Mouse (Mus musculus) lung, embryonic 15.5 days (tissue): ENCODE data around the gene Cdkal1. TPM values are rescaled to one million over a fixed set of nuclear protein-coding genes. Genes with fewer than 3 reads are reported as not detected.

Experiments used
- ATAC-seq: fragments of 200-750 bp; cut with Nextera tagmentation; 2 replicates; pipeline ENCODE4 v1.8.0; 2017; ENCODE audit warnings: moderate number of reproducible peaks, borderline replicate concordance; ENCODE audit not compliant: low FRiP score, low TSS enrichment; ENCODE audit errors: extremely low read depth
- H3K27ac ChIP-seq: fragments of 300-500 bp; sonication (generic); 2 replicates; pipeline ENCODE4 v1.5.1; 2015; ENCODE audit warnings: moderate library complexity, mild to moderate bottlenecking, inconsistent platforms
- H3K27me3 ChIP-seq: fragments of 300-500 bp; sonication (generic); 2 replicates; pipeline ENCODE4 v1.6.1; 2015; ENCODE audit warnings: inconsistent platforms
- H3K36me3 ChIP-seq: fragments of 300-500 bp; sonication (generic); 2 replicates; pipeline ENCODE4 v1.6.1; 2015; ENCODE audit warnings: inconsistent platforms
- H3K4me1 ChIP-seq: fragments of 300-500 bp; sonication (generic); 2 replicates; pipeline ENCODE4 v1.6.1; 2015; ENCODE audit warnings: inconsistent platforms
- H3K4me2 ChIP-seq: fragments of 300-500 bp; sonication (generic); 2 replicates; pipeline ENCODE4 v1.6.1; 2015; ENCODE audit warnings: inconsistent platforms, mild to moderate bottlenecking, moderate library complexity
- H3K4me3 ChIP-seq: fragments of 300-500 bp; sonication (generic); 2 replicates; pipeline ENCODE4 v1.5.1; 2015; ENCODE audit warnings: mild to moderate bottlenecking, inconsistent platforms
- H3K9ac ChIP-seq: fragments of 300-500 bp; sonication (generic); 2 replicates; pipeline ENCODE4 v1.6.1; 2015; ENCODE audit warnings: inconsistent platforms
- H3K9me3 ChIP-seq: fragments of 300-500 bp; sonication (generic); 2 replicates; pipeline ENCODE4 v1.6.1; 2016; ENCODE audit warnings: inconsistent platforms
- WGBS: fragments of 180-500 bp; shearing (Covaris S2); methylation state at CpG from one replicate; pipeline ENCODE4 v1.1.7; 2015; 5-methylcytosine and 5-hydroxymethylcytosine counted together
- polyA plus RNA-seq: library from polyadenylated mRNA; unstranded; fragments of >200 nt; fragmentation: Nextera tagmentation; extraction: Ambion mirVana; gene quantifications from 2 replicates; pipeline ENCODE4 v1.2.1, GENCODE M21; 2015

The Cdkal1 gene
- polyA plus RNA-seq, 1 experiment from 2014 or later = 34.0 TPM

DNA sequence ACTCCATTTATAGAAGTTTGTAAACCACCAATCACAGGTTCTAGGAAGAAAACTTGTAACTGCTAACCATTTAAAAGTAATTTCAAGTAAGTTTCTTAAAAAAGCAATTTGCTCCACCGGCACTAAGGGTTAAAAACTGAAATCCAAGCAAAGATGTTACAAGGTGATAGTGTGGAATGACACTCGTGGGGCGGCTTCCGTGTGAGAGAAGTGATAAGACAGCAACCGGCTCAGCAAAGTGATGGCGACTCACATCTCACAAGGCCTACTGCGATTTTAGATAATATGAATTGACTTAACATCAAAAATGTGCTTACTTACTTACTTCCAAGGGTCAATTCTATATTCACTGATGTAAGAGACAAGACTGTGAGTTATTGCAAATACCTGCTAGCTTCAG, 167.6 kb downstream of the Cdkal1 start:
- H3K27me3 ChIP-seq = no peaks in the 10 kb centered on the region
- no peak for ATAC-seq
- no peak overlapping the region for H3K27ac ChIP-seq
- 68% methylated on average over 7 of the region's 7 CpGs for WGBS
- H3K9ac ChIP-seq = no peak overlapping the region
- no peak overlapping the region for H3K4me2 ChIP-seq
- no peaks in the 10 kb centered on the region for H3K4me1 ChIP-seq
- no peaks in the 10 kb centered on the region for H3K36me3 ChIP-seq
- no peak overlapping the region for H3K4me3 ChIP-seq
- H3K9me3 ChIP-seq = no peaks in the 10 kb centered on the region

- Histone ChIP-seq H3K4me1 (0 out of 2 replicates have a peak, but pooled peaks cover 3% of the 10 kb centered on the region), H3K4me3 (no peak overlapping the region), H3K27ac (no peak overlapping the region), H3K9ac (no peak overlapping the region), H3K4me2 (no peak overlapping the region), H3K27me3 (no peaks in the 10 kb centered on the region), H3K9me3 (no peaks in the 10 kb centered on the region), H3K36me3 (no peaks in the 10 kb centered on the region)
- no peak for ATAC-seq
- 68% methylated on average over 11 of the region's 11 CpGs for WGBS
Measured at GRCm38 (mm10) chr13:29679479-29680186, 175.8 kb downstream of the Cdkal1 start.

GRCm38 (mm10) chr13:29677559-29677958, 177.9 kb downstream of the Cdkal1 start:
- Histone ChIP-seq H3K27me3 (no peaks in the 10 kb centered on the region), H3K4me3 (no peak overlapping the region), H3K4me2 (no peak overlapping the region), H3K27ac (no peak overlapping the region), H3K9me3 (no peaks in the 10 kb centered on the region), H3K36me3 (no peaks in the 10 kb centered on the region), H3K9ac (no peak overlapping the region), H3K4me1 (0 out of 2 replicates have a peak, but pooled peaks cover 3% of the 10 kb centered on the region)
- ATAC-seq = no peak
- WGBS = 92% methylated on average over 4 of the region's 4 CpGs

- Histone ChIP-seq H3K9me3 (no peaks in the 10 kb centered on the region), H3K27me3 (no peaks in the 10 kb centered on the region), H3K9ac (no peak overlapping the region), H3K27ac (no peak overlapping the region), H3K4me1 (no peaks in the 10 kb centered on the region), H3K36me3 (no peaks in the 10 kb centered on the region), H3K4me3 (no peak overlapping the region), H3K4me2 (no peak overlapping the region)
- no peak for ATAC-seq
- 55% methylated on average over 3 of the region's 3 CpGs for WGBS
Measured at GRCm38 (mm10) chr13:29670626-29671025, 184.8 kb downstream of the Cdkal1 start.

DNA sequence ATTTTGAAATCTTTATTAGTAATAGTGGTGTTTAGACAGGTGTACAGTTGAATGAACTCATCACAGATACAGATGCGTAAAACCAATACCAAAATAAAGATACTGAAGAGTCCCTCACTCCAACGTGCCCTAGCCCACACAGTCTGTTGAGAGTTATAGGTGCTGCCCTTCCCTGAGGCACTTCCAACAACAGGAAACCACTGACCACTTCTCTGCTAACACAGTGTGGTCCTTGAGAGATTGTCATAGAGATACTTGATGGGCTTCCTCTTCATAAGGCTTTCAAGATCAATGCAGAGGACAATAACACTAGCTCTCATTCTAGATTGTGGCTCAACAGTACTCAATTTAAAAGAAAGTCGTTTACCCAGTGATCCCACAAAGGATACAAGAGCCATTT, 191.6 kb downstream of the Cdkal1 start:
- Histone ChIP-seq H3K9ac (no peak overlapping the region), H3K27ac (no peak overlapping the region), H3K27me3 (no peaks in the 10 kb centered on the region), H3K4me1 (no peaks in the 10 kb centered on the region), H3K4me3 (no peak overlapping the region), H3K36me3 (no peaks in the 10 kb centered on the region), H3K4me2 (no peak overlapping the region), H3K9me3 (no peaks in the 10 kb centered on the region)
- ATAC-seq = no peak
- WGBS = 77% methylated on average over 3 of the region's 3 CpGs

DNA sequence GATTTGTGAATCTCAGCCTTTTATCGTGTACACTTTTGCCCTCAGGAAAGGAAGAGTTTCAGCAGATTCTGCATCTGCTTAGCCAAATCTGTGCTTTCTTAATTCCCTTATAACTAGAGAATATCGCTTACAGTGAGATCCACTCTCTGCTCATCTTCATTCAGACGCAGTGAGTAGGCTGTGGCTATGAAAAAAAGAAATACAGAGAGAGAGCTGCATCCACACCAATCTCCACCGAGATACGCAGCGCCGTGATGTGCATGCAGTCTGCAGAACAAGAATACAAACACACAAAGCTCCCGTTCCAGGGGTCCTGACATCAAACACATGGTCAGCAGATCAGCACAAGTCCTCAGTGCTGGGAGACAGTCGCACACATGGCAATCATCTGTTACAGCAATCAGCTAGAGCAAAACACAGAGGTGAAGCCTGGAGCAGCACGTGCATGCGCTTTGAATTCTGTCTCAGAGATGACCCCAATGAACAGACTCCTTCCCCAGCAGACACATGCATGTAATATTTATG, 199.6 kb downstream of the Cdkal1 start:
- Histone ChIP-seq H3K4me1 (peaks cover 6% of the 10 kb centered on the region; the same call in 1 of the 2 replicates), H3K36me3 (no peaks in the 10 kb centered on the region), H3K27ac (no peak overlapping the region), H3K27me3 (no peaks in the 10 kb centered on the region), H3K9ac (no peak overlapping the region), H3K4me2 (no peak overlapping the region), H3K9me3 (no peaks in the 10 kb centered on the region), H3K4me3 (no peak overlapping the region)
- no peak for ATAC-seq
- WGBS = 57% methylated on average over 11 of the region's 11 CpGs

GRCm38 (mm10) chr13:29653407-29653806, 202.1 kb downstream of the Cdkal1 start:
- Histone ChIP-seq H3K27me3 (no peaks in the 10 kb centered on the region), H3K4me2 (no peak overlapping the region), H3K9ac (no peak overlapping the region), H3K9me3 (no peaks in the 10 kb centered on the region), H3K4me1 (peaks cover 6% of the 10 kb centered on the region; the same call in 1 of the 2 replicates), H3K36me3 (no peaks in the 10 kb centered on the region), H3K4me3 (no peak overlapping the region), H3K27ac (peak overlapping the region; percentile 59; the same call in 1 of the 2 replicates)
- WGBS = 71% methylated on average over 4 of the region's 4 CpGs
- no peak for ATAC-seq

DNA sequence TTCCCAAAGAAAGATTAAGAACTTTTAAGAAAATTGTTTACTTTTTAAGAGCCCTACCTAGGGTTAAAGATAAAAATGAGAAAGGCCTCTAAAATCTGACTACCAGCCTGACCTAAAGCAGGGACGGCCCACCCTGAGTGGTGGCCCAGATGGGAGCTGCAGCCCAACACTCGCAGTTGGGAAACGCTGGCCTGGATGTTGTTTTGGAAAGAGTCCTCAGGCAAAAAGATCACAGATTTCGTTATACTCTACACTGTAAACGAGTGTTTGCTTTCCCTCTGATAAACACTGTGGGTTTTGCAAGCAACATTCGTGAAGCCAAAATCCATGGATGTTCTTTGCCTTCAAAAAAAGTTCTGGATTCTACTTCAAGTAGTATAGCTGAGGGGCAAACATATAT, 202.7 kb downstream of the Cdkal1 start:
- 0 out of 2 replicates have a peak overlapping the region, but pooled peaks have one; percentile 59 for H3K27ac ChIP-seq
- peak; percentile 88; the same call in 1 of the 2 replicates for ATAC-seq
- WGBS = 55% methylated on average over 6 of the region's 6 CpGs

DNA sequence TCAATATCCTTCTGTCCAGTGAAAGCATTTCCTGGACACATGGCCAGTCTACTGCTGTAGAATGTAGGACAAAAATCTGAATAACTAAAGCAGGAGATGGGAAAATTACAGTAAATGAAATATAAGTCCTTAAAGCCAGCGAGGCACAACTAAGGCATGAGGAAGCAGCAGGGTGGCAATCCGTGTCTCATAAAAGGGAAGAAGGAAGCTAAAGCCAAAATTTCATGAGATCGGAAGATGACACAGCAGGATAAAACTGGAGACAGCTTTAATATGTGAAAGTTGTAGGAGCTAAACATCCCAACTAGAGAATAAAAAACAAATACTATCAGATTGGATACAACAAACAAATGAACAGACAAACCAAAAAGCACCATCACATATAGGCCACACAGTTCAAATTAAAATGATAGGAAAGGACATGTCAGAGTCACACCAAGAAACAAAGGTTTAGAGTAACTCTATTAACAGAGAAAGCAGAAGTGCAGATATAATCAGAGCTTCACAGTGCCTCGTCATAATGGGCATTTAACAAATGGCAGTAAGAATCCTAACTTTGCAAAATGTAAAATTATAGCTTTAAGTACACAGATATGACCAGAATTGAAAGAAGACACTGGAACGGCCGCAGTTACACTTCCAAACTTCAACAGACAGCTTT, 204.8 kb downstream of the Cdkal1 start:
- no peak overlapping the region for H3K9ac ChIP-seq
- no peak overlapping the region for H3K4me3 ChIP-seq
- no peak for ATAC-seq
- H3K4me2 ChIP-seq = no peak overlapping the region
- H3K36me3 ChIP-seq = no peaks in the 10 kb centered on the region
- 79% methylated on average over 6 of the region's 6 CpGs for WGBS
- no peak overlapping the region for H3K27ac ChIP-seq
- H3K27me3 ChIP-seq = no peaks in the 10 kb centered on the region
- peaks cover 6% of the 10 kb centered on the region; the same call in 1 of the 2 replicates for H3K4me1 ChIP-seq
- H3K9me3 ChIP-seq = no peaks in the 10 kb centered on the region

More for the DNA sequence above, 202.7 kb downstream of the Cdkal1 start:
- H3K9me3 ChIP-seq = no peaks in the 10 kb centered on the region
- no peak overlapping the region for H3K4me2 ChIP-seq
- H3K36me3 ChIP-seq = no peaks in the 10 kb centered on the region
- no peak overlapping the region for H3K9ac ChIP-seq
- no peak overlapping the region for H3K4me3 ChIP-seq
- no peaks in the 10 kb centered on the region for H3K27me3 ChIP-seq
- H3K4me1 ChIP-seq = peaks cover 6% of the 10 kb centered on the region; the same call in 1 of the 2 replicates

DNA sequence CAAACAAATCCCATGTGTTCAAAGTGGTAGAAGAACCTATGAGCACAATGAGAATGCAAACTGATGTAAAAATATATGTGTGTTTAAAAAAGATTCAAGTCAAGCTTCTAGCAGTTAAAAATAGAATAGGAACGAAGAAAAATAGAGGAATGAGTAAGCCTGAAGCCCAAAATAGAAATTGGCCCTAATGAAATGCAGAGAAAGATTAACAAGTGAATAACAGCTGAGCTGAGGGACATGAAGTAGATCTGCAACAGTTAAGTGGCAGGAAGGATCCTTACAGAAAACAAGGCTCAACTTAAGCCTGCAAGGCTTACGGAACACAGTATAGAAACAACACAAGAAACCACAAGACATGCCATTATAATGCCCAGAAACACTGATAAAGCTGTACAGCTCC, 205.9 kb downstream of the Cdkal1 start:
- Histone ChIP-seq H3K36me3 (no peaks in the 10 kb centered on the region), H3K9me3 (no peaks in the 10 kb centered on the region), H3K9ac (no peak overlapping the region), H3K27me3 (no peaks in the 10 kb centered on the region), H3K27ac (no peak overlapping the region), H3K4me3 (no peak overlapping the region), H3K4me1 (peaks cover 6% of the 10 kb centered on the region; the same call in 1 of the 2 replicates), H3K4me2 (no peak overlapping the region)
- ATAC-seq = no peak
- WGBS = 64% methylated on average over 2 of the region's 2 CpGs

DNA sequence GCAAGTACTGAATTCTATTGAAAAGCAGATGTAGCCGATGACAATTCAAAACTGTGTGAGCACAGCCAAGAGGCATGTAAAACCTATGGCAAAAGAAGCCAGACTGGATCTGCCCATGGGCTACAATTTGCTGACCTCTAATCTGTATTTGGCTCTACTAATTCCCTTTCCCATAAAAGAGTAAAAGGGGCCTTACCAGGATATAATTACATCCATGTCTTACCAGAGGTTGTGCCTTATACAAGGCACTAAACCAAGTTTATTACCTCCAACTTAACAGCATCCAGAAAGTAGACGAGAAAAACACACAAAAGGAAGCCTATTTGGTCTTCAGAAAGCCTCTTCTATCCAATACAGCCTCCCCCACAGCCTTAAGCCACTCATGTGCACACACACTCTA, 213.2 kb downstream of the Cdkal1 start:
- Histone ChIP-seq H3K36me3 (no peaks in the 10 kb centered on the region), H3K4me2 (no peak overlapping the region), H3K27ac (no peak overlapping the region), H3K9ac (no peak overlapping the region), H3K27me3 (no peaks in the 10 kb centered on the region), H3K9me3 (no peaks in the 10 kb centered on the region), H3K4me3 (no peak overlapping the region), H3K4me1 (peaks cover 3% of the 10 kb centered on the region; the same call in 1 of the 2 replicates)
- no peak for ATAC-seq
- 85% methylated on average over 2 of the region's 2 CpGs for WGBS

- no peaks in the 10 kb centered on the region for H3K9me3 ChIP-seq
- no peak overlapping the region for H3K4me3 ChIP-seq
- no peak overlapping the region for H3K4me2 ChIP-seq
- no peak for ATAC-seq
- no peaks in the 10 kb centered on the region for H3K27me3 ChIP-seq
- WGBS = 68% methylated on average over 5 of the region's 5 CpGs
- peaks cover 3% of the 10 kb centered on the region; the same call in 1 of the 2 replicates for H3K4me1 ChIP-seq
- H3K9ac ChIP-seq = no peak overlapping the region
- H3K27ac ChIP-seq = no peak overlapping the region
- H3K36me3 ChIP-seq = no peaks in the 10 kb centered on the region
Measured at GRCm38 (mm10) chr13:29641200-29641599, 214.3 kb downstream of the Cdkal1 start.
